Mouse (Mus musculus) E14TG2a.4 (cell line): Measurements from ENCODE around the gene Mpp4.

Experiments
- CTCF ChIP-seq: conservative IDR thresholded peaks from 2 replicates; pipeline ENCODE4 v1.5.1; 2014; ENCODE audit warnings: low read length
- POU5F1 ChIP-seq: IDR thresholded peaks from 2 replicates; pipeline ENCODE4 v1.6.1; 2014; ENCODE audit warnings: low read length, borderline replicate concordance

DNA sequence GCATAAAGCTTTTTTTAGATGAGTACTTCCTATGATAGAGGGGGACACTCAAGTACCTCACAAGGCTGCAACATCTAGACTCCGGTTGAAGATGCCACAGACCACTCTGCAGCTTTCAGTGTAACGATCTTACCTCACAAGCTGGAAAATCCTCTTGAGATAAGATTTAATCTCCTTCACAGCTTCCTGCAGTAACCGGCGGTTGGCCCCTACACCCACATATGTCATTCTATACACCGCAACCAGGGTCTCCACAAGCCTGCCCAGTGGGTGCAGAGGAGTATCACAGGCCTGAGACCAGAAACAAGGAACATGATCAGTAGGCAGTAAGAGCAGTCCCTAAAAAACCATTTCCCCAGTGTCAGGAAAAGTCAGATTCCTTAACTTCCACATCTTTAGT lies 9.8 kb upstream of the Mpp4 start:
- no peak for TF ChIP-seq CTCF
- no peak for TF ChIP-seq POU5F1
